Mouse (Mus musculus) midbrain, embryonic 16.5 days (tissue): Measurements from ENCODE around the gene Tox3. TPM values are rescaled to one million over a fixed set of nuclear protein-coding genes. Genes with fewer than 3 reads are reported as not detected.

ENCODE experiments used
- ATAC-seq: fragments of 200-750 bp; cut with Nextera tagmentation; 2 replicates; pipeline ENCODE4 v1.8.0; 2017; ENCODE audit warnings: moderate TSS enrichment
- H3K27ac ChIP-seq: fragments of 300-500 bp; sonication (generic); 2 replicates; pipeline ENCODE4 v1.5.1; 2014; ENCODE audit warnings: mild to moderate bottlenecking, low read length, mixed read lengths
- H3K27me3 ChIP-seq: fragments of 300-500 bp; sonication (generic); 2 replicates; pipeline ENCODE4 v1.6.1; 2014; ENCODE audit warnings: low read depth, low read length, mixed read lengths; ENCODE audit not compliant: control insufficient read depth, insufficient read depth
- H3K36me3 ChIP-seq: fragments of 300-500 bp; sonication (generic); 2 replicates; pipeline ENCODE4 v1.6.1; 2014; ENCODE audit warnings: mild to moderate bottlenecking, low read length, moderate library complexity, mixed read lengths; ENCODE audit not compliant: control insufficient read depth, insufficient read depth
- H3K4me1 ChIP-seq: fragments of 300-500 bp; sonication (generic); 2 replicates; pipeline ENCODE4 v1.6.1; 2014; ENCODE audit warnings: mild to moderate bottlenecking, low read length, mixed read lengths; ENCODE audit not compliant: control insufficient read depth, insufficient read depth
- H3K4me2 ChIP-seq: fragments of 300-500 bp; sonication (generic); 2 replicates; pipeline ENCODE4 v1.6.1; 2014; ENCODE audit warnings: mild to moderate bottlenecking, low read length, mixed read lengths
- H3K4me3 ChIP-seq: fragments of 300-500 bp; sonication (generic); 2 replicates; pipeline ENCODE4 v1.5.1; 2014; ENCODE audit warnings: low read depth, mild to moderate bottlenecking, low read length, moderate library complexity, mixed read lengths
- H3K9ac ChIP-seq: fragments of 300-500 bp; sonication (generic); 2 replicates; pipeline ENCODE4 v1.6.1; 2014; ENCODE audit warnings: low read depth, low read length, mixed read lengths
- H3K9me3 ChIP-seq: fragments of 300-500 bp; sonication (generic); replicated peaks from 2 replicates; pipeline ENCODE4 v1.6.1; 2014; ENCODE audit warnings: mild to moderate bottlenecking, low read length, mixed read lengths; ENCODE audit not compliant: control insufficient read depth, poor library complexity, severe bottlenecking
- WGBS: fragments of 180-500 bp; shearing (Covaris S2); extraction: QIAGEN DNeasy Blood & Tissue Kit; methylation state at CpG from one replicate; pipeline ENCODE4 v1.1.7; 2014; 5-methylcytosine and 5-hydroxymethylcytosine counted together
- polyA plus RNA-seq: library from polyadenylated mRNA; unstranded; fragments of >200 nt; fragmentation: Nextera tagmentation; extraction: Ambion mirVana; gene quantifications from 2 replicates; pipeline ENCODE4 v1.2.1, GENCODE M21; 2015

Tox3 gene
- polyA plus RNA-seq, 1 experiment from 2014 or later, result 17.3 TPM

- no peak overlapping the region for H3K9ac ChIP-seq
- H3K4me3 ChIP-seq, result no peak overlapping the region
- 80% methylated on average over 3 of the region's 3 CpGs for WGBS
- ATAC-seq, result no peak
- no peaks in the 10 kb centered on the region for H3K27me3 ChIP-seq
- H3K27ac ChIP-seq, result no peak overlapping the region
- H3K9me3 ChIP-seq, result no peaks in the 10 kb centered on the region
- peaks cover 2% of the 10 kb centered on the region; the same call in 1 of the 2 replicates for H3K4me1 ChIP-seq
- H3K4me2 ChIP-seq, result no peak overlapping the region
- no peaks in the 10 kb centered on the region for H3K36me3 ChIP-seq
Observed at GRCm38 (mm10) chr8:90354782-90355181, 6.6 kb upstream of the Tox3 start.

- H3K4me3 ChIP-seq, result no peak overlapping the region
- H3K9ac ChIP-seq, result no peak overlapping the region
- no peaks in the 10 kb centered on the region for H3K36me3 ChIP-seq
- peaks cover 2% of the 10 kb centered on the region; the same call in 1 of the 2 replicates for H3K4me1 ChIP-seq
- 18% methylated on average over 16 of the region's 16 CpGs for WGBS
- H3K9me3 ChIP-seq, result no peaks in the 10 kb centered on the region
- ATAC-seq, result no peak
- no peak overlapping the region for H3K27ac ChIP-seq
- H3K4me2 ChIP-seq, result peak overlapping the region; percentile 25; the same call in 1 of the 2 replicates
- H3K27me3 ChIP-seq, result no peaks in the 10 kb centered on the region
Observed at GRCm38 (mm10) chr8:90353960-90354540, 5.9 kb upstream of the Tox3 start.

- 32% methylated on average over 2 of the region's 2 CpGs for WGBS
- Histone ChIP-seq H3K4me1 (peaks cover 6% of the 10 kb centered on the region), H3K4me3 (no peak overlapping the region), H3K27ac (no peak overlapping the region), H3K9me3 (no peaks in the 10 kb centered on the region), H3K9ac (no peak overlapping the region), H3K27me3 (no peaks in the 10 kb centered on the region), H3K4me2 (no peak overlapping the region), H3K36me3 (no peaks in the 10 kb centered on the region)
- ATAC-seq, result no peak
Observed at GRCm38 (mm10) chr8:90353499-90353898, 5.4 kb upstream of the Tox3 start.

GRCm38 (mm10) chr8:90352991-90353390, 4.8 kb upstream of the Tox3 start:
- 39% methylated on average over 2 of the region's 2 CpGs for WGBS
- ATAC-seq, result no peak

GRCm38 (mm10) chr8:90349709-90350562, 1.8 kb upstream of the Tox3 start:
- peaks cover 16% of the 10 kb centered on the region for H3K4me1 ChIP-seq
- H3K9ac ChIP-seq, result no peak overlapping the region
- H3K9me3 ChIP-seq, result no peaks in the 10 kb centered on the region
- no peaks in the 10 kb centered on the region for H3K27me3 ChIP-seq
- H3K27ac ChIP-seq, result no peak overlapping the region
- H3K36me3 ChIP-seq, result no peaks in the 10 kb centered on the region
- H3K4me3 ChIP-seq, result no peak overlapping the region
- no peak for ATAC-seq
- WGBS, result 21% methylated on average over 13 of the region's 13 CpGs
- no peak overlapping the region for H3K4me2 ChIP-seq

More at GRCm38 (mm10) chr8:90352991-90353390, 4.8 kb upstream of the Tox3 start:
- Histone ChIP-seq H3K4me2 (no peak overlapping the region), H3K27me3 (no peaks in the 10 kb centered on the region), H3K9me3 (no peaks in the 10 kb centered on the region), H3K4me1 (peaks cover 8% of the 10 kb centered on the region), H3K27ac (no peak overlapping the region), H3K4me3 (no peak overlapping the region), H3K9ac (no peak overlapping the region), H3K36me3 (no peaks in the 10 kb centered on the region)

GRCm38 (mm10) chr8:90348926-90349683, 962 bp upstream of the Tox3 start:
- ATAC-seq, result no peak
- Histone ChIP-seq H3K36me3 (no peaks in the 10 kb centered on the region), H3K9ac (peak overlapping the region; percentile 96), H3K9me3 (no peaks in the 10 kb centered on the region), H3K4me3 (peak overlapping the region; percentile 89), H3K4me2 (peak overlapping the region; percentile 67), H3K27me3 (no peaks in the 10 kb centered on the region), H3K27ac (peak overlapping the region; percentile 97), H3K4me1 (peaks cover 16% of the 10 kb centered on the region)
- WGBS, result 10% methylated on average over 10 of the region's 11 CpGs

- no peaks in the 10 kb centered on the region for H3K9me3 ChIP-seq
- under 1% methylated on average over 55 of the region's 66 CpGs for WGBS
- peak overlapping the region; percentile 97 for H3K27ac ChIP-seq
- no peaks in the 10 kb centered on the region for H3K27me3 ChIP-seq
- peak overlapping the region; percentile 96 for H3K9ac ChIP-seq
- H3K36me3 ChIP-seq, result no peaks in the 10 kb centered on the region
- peak overlapping the region; percentile 67 for H3K4me2 ChIP-seq
- H3K4me1 ChIP-seq, result peaks cover 19% of the 10 kb centered on the region
- peak overlapping the region; percentile 89 for H3K4me3 ChIP-seq
- peak; percentile 62 for ATAC-seq
Observed at GRCm38 (mm10) chr8:90347581-90348177, 464 bp downstream of the Tox3 start.

GRCm38 (mm10) chr8:90346880-90347535, 1.1 kb downstream of the Tox3 start:
- Histone ChIP-seq H3K27me3 (no peaks in the 10 kb centered on the region), H3K4me3 (peak overlapping the region; percentile 89), H3K9me3 (no peaks in the 10 kb centered on the region), H3K36me3 (no peaks in the 10 kb centered on the region), H3K9ac (peak overlapping the region; percentile 96), H3K4me2 (peak overlapping the region; percentile 67), H3K4me1 (peaks cover 19% of the 10 kb centered on the region), H3K27ac (peak overlapping the region; percentile 97)
- under 1% methylated on average over 21 of the region's 21 CpGs for WGBS
- 0 out of 2 replicates have a peak, but pooled peaks have one; percentile 14 for ATAC-seq
